Mouse (Mus musculus): ENCODE measurements at regions not wholly inside any gene's neighbourhood (a gene's known extent, or its start where the extent isn't known, plus 50 kb on each side); places are given as distances from the start of the nearest gene placed in this dataset.
A peak's percentile ranks its signal among the peaks of the same experiment; 100 is the strongest.

DNA sequence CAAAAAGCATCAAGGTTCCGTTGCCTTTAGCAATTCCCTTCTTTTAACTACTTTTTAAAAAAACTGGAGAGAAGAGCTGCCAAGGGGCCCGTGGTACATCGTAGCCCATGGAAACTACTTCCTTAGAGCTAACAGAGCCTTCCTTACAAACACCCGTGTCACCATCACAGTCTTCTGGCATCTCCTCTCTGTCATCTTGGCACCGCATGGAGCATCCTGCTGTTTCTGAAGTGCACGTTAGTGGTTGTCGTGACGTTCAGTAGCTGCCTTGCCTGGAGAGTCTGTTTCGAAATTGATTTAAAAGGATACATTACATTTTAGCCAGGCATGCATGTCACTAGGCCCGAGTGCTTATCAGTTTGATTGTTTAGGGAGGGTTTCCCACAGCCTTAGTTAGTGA lies 111.4 kb upstream of the Adgrl2 start:
- WGBS, result 83% methylated on average over 10 of the region's 10 CpGs
- TF ChIP-seq CTCF (IDR thresholded peaks at IDR 0.05; ENCODE audit: low read depth), result no peak
- no peaks in the 10 kb centered on the region for H3K36me3 ChIP-seq (ENCODE audit: control insufficient read depth, insufficient read depth)
- no peak for ATAC-seq
- H3K9me3 ChIP-seq (ENCODE audit: control insufficient read depth), result no peaks in the 10 kb centered on the region
- no peak overlapping the region for H3K4me3 ChIP-seq (ENCODE audit: low read depth, low read length)
- H3K27me3 ChIP-seq (replicated peaks; ENCODE audit: control insufficient read depth, insufficient read depth, low read length), result no peaks in the 10 kb centered on the region
- H3K27ac ChIP-seq (ENCODE audit: low read depth, low read length), result no peak overlapping the region
- H3K9ac ChIP-seq (ENCODE audit: low read depth, low read length), result no peak overlapping the region
- H3K4me1 ChIP-seq (replicated peaks; ENCODE audit: control insufficient read depth, insufficient read depth, low read length), result no peaks in the 10 kb centered on the region; the same call in 1 of the 2 replicates
- H3K4me2 ChIP-seq (replicated peaks; ENCODE audit: low read depth), result no peak overlapping the region

DNA sequence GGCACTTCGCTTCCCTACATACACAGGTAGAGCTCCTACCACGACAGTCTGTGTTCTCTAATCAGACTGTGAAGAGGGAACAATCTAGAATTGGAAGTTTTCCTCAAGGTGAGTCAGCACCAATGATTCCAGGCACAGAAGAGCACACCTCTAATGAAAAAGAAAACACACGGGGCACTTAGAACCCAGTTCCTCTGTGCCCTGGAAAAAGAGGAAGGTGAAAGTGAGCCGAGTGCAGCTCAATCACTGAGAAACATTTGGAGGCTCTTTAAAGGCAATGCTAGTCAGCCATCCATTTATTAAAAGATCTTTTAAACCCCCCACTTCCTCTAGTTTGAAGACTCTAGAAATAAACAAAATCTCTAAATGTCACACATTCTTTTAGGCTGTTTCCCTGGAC lies 108.4 kb upstream of the Adgrl2 start:
- Histone ChIP-seq H3K27ac (ENCODE audit: low read depth, low read length) (no peak overlapping the region), H3K9ac (ENCODE audit: low read depth, low read length) (no peak overlapping the region), H3K27me3 (replicated peaks; ENCODE audit: control insufficient read depth, insufficient read depth, low read length) (no peaks in the 10 kb centered on the region), H3K9me3 (ENCODE audit: control insufficient read depth) (no peaks in the 10 kb centered on the region), H3K4me1 (replicated peaks; ENCODE audit: control insufficient read depth, insufficient read depth, low read length) (no peaks in the 10 kb centered on the region), H3K36me3 (ENCODE audit: control insufficient read depth, insufficient read depth) (no peaks in the 10 kb centered on the region), H3K4me3 (ENCODE audit: low read depth, low read length) (no peak overlapping the region), H3K4me2 (replicated peaks; ENCODE audit: low read depth) (no peak overlapping the region)
- ATAC-seq, result no peak
- no peak for TF ChIP-seq CTCF (IDR thresholded peaks at IDR 0.05; ENCODE audit: low read depth)
- WGBS, result 57% methylated on average over 4 of the region's 4 CpGs

- Histone ChIP-seq H3K9me3 (ENCODE audit: control insufficient read depth) (no peaks in the 10 kb centered on the region), H3K27ac (ENCODE audit: low read depth, low read length) (no peak overlapping the region), H3K4me2 (replicated peaks; ENCODE audit: low read depth) (no peak overlapping the region), H3K36me3 (ENCODE audit: control insufficient read depth, insufficient read depth) (no peaks in the 10 kb centered on the region), H3K4me1 (replicated peaks; ENCODE audit: control insufficient read depth, insufficient read depth, low read length) (no peaks in the 10 kb centered on the region), H3K27me3 (replicated peaks; ENCODE audit: control insufficient read depth, insufficient read depth, low read length) (no peaks in the 10 kb centered on the region), H3K4me3 (ENCODE audit: low read depth, low read length) (no peak overlapping the region), H3K9ac (ENCODE audit: low read depth, low read length) (no peak overlapping the region)
- no peak for ATAC-seq
- TF ChIP-seq CTCF (IDR thresholded peaks at IDR 0.05; ENCODE audit: low read depth), result no peak
- 54% methylated on average over 4 of the region's 4 CpGs for WGBS
Observed at GRCm38 (mm10) chr3:149097026-149097425, 106.7 kb upstream of the Adgrl2 start.

- H3K9me3 ChIP-seq (ENCODE audit: control insufficient read depth), result no peaks in the 10 kb centered on the region
- no peak for ATAC-seq
- WGBS, result 20% methylated on average over 5 of the region's 5 CpGs
- no peaks in the 10 kb centered on the region for H3K36me3 ChIP-seq (ENCODE audit: control insufficient read depth, insufficient read depth)
- H3K4me2 ChIP-seq (replicated peaks; ENCODE audit: low read depth), result 0 out of 2 replicates have a peak overlapping the region, but pooled peaks have one; percentile 24
- TF ChIP-seq CTCF (IDR thresholded peaks at IDR 0.05; ENCODE audit: low read depth), result no peak
- H3K27me3 ChIP-seq (replicated peaks; ENCODE audit: control insufficient read depth, insufficient read depth, low read length), result no peaks in the 10 kb centered on the region
- no peak overlapping the region for H3K9ac ChIP-seq (ENCODE audit: low read depth, low read length)
- H3K4me3 ChIP-seq (ENCODE audit: low read depth, low read length), result no peak overlapping the region
- H3K4me1 ChIP-seq (replicated peaks; ENCODE audit: control insufficient read depth, insufficient read depth, low read length), result peaks cover 3% of the 10 kb centered on the region; the same call in 1 of the 2 replicates
- no peak overlapping the region for H3K27ac ChIP-seq (ENCODE audit: low read depth, low read length)
Observed at GRCm38 (mm10) chr3:149092649-149093048, 102.3 kb upstream of the Adgrl2 start.

- no peak overlapping the region for H3K27ac ChIP-seq (ENCODE audit: low read depth, low read length)
- no peaks in the 10 kb centered on the region for H3K36me3 ChIP-seq (ENCODE audit: control insufficient read depth, insufficient read depth)
- H3K27me3 ChIP-seq (replicated peaks; ENCODE audit: control insufficient read depth, insufficient read depth, low read length), result no peaks in the 10 kb centered on the region
- no peak overlapping the region for H3K4me2 ChIP-seq (replicated peaks; ENCODE audit: low read depth)
- H3K9ac ChIP-seq (ENCODE audit: low read depth, low read length), result no peak overlapping the region
- H3K4me3 ChIP-seq (ENCODE audit: low read depth, low read length), result no peak overlapping the region
- ATAC-seq, result no peak
- WGBS, result 83% methylated on average over 5 of the region's 5 CpGs
- H3K4me1 ChIP-seq (replicated peaks; ENCODE audit: control insufficient read depth, insufficient read depth, low read length), result peaks cover 8% of the 10 kb centered on the region; the same call in 1 of the 2 replicates
- TF ChIP-seq CTCF (IDR thresholded peaks at IDR 0.05; ENCODE audit: low read depth), result no peak
- no peaks in the 10 kb centered on the region for H3K9me3 ChIP-seq (ENCODE audit: control insufficient read depth)
Observed at GRCm38 (mm10) chr3:149090103-149090502, 99.7 kb upstream of the Adgrl2 start.

GRCm38 (mm10) chr3:149088621-149089128 lies 98.3 kb upstream of the Adgrl2 start:
- peak overlapping the region; percentile 36 for H3K4me3 ChIP-seq (ENCODE audit: low read depth, low read length)
- H3K27me3 ChIP-seq (replicated peaks; ENCODE audit: control insufficient read depth, insufficient read depth, low read length), result no peaks in the 10 kb centered on the region
- no peaks in the 10 kb centered on the region for H3K9me3 ChIP-seq (ENCODE audit: control insufficient read depth)
- H3K4me1 ChIP-seq (replicated peaks; ENCODE audit: control insufficient read depth, insufficient read depth, low read length), result peaks cover 11% of the 10 kb centered on the region; the same call in 1 of the 2 replicates
- 0 out of 2 replicates have a peak, but pooled peaks have one; percentile 34 for ATAC-seq
- peak overlapping the region; percentile 26; the same call in 1 of the 2 replicates for H3K9ac ChIP-seq (ENCODE audit: low read depth, low read length)
- no peaks in the 10 kb centered on the region for H3K36me3 ChIP-seq (ENCODE audit: control insufficient read depth, insufficient read depth)
- no peak for TF ChIP-seq CTCF (IDR thresholded peaks at IDR 0.05; ENCODE audit: low read depth)
- WGBS, result 17% methylated on average over 16 of the region's 16 CpGs
- H3K27ac ChIP-seq (ENCODE audit: low read depth, low read length), result no peak overlapping the region
- H3K4me2 ChIP-seq (replicated peaks; ENCODE audit: low read depth), result peak overlapping the region; percentile 67

Measured in intestine, postnatal 0 days (tissue).